Mouse (Mus musculus) heart, embryonic 11.5 days (tissue): ENCODE measurements around the gene Lama4. TPM values are rescaled to one million over a fixed set of nuclear protein-coding genes. Genes with fewer than 3 reads are reported as not detected.

Source experiments
- ATAC-seq: fragments of 200-750 bp; cut with Nextera tagmentation; replicated peaks from 2 replicates; pipeline ENCODE4 v1.8.0; 2017; ENCODE audit warnings: moderate library complexity; ENCODE audit not compliant: insufficient number of reproducible peaks, low FRiP score, low TSS enrichment
- H3K27ac ChIP-seq: fragments of 300-500 bp; sonication (generic); 2 replicates; pipeline ENCODE4 v1.5.1; 2014; ENCODE audit warnings: mild to moderate bottlenecking, low read depth, low read length
- H3K27me3 ChIP-seq: fragments of 300-500 bp; sonication (generic); 2 replicates; pipeline ENCODE4 v1.6.1; 2014; ENCODE audit warnings: mild to moderate bottlenecking, low read length, mixed read lengths; ENCODE audit not compliant: control insufficient read depth, insufficient read depth
- H3K36me3 ChIP-seq: fragments of 300-500 bp; sonication (generic); 2 replicates; pipeline ENCODE4 v1.6.1; 2014; ENCODE audit warnings: mild to moderate bottlenecking, low read length, moderate library complexity, mixed read lengths; ENCODE audit not compliant: control insufficient read depth, insufficient read depth
- H3K4me1 ChIP-seq: fragments of 300-500 bp; sonication (generic); 2 replicates; pipeline ENCODE4 v1.6.1; 2014; ENCODE audit warnings: low read length; ENCODE audit not compliant: control insufficient read depth, insufficient read depth
- H3K4me2 ChIP-seq: fragments of 300-500 bp; sonication (generic); 2 replicates; pipeline ENCODE4 v1.6.1; 2014; ENCODE audit warnings: mild to moderate bottlenecking, moderate library complexity
- H3K4me3 ChIP-seq: fragments of 300-500 bp; sonication (generic); 2 replicates; pipeline ENCODE4 v1.5.1; 2014; ENCODE audit warnings: low read depth, low read length
- H3K9ac ChIP-seq: fragments of 300-500 bp; sonication (generic); 2 replicates; pipeline ENCODE4 v1.6.1; 2014; ENCODE audit warnings: mild to moderate bottlenecking, low read depth, low read length, moderate library complexity
- H3K9me3 ChIP-seq: fragments of 300-500 bp; sonication (generic); replicated peaks from 2 replicates; pipeline ENCODE4 v1.6.1; 2016; ENCODE audit warnings: low read length; ENCODE audit not compliant: control insufficient read depth
- WGBS: fragments of 180-500 bp; shearing (Covaris S2); extraction: QIAGEN DNeasy Blood & Tissue Kit; methylation state at CpG from one replicate; pipeline ENCODE4 v1.1.7; 2014; ENCODE audit not compliant: insufficient replicate concordance; 5-methylcytosine and 5-hydroxymethylcytosine counted together
- polyA plus RNA-seq: library from polyadenylated mRNA; unstranded; fragments of >200 nt; fragmentation: Nextera tagmentation; extraction: Ambion mirVana; gene quantifications from 2 replicates; pipeline ENCODE4 v1.2.1, GENCODE M21; 2014

Gene Lama4
- polyA plus RNA-seq: 91.8 and 120 TPM in 2 replicates

DNA sequence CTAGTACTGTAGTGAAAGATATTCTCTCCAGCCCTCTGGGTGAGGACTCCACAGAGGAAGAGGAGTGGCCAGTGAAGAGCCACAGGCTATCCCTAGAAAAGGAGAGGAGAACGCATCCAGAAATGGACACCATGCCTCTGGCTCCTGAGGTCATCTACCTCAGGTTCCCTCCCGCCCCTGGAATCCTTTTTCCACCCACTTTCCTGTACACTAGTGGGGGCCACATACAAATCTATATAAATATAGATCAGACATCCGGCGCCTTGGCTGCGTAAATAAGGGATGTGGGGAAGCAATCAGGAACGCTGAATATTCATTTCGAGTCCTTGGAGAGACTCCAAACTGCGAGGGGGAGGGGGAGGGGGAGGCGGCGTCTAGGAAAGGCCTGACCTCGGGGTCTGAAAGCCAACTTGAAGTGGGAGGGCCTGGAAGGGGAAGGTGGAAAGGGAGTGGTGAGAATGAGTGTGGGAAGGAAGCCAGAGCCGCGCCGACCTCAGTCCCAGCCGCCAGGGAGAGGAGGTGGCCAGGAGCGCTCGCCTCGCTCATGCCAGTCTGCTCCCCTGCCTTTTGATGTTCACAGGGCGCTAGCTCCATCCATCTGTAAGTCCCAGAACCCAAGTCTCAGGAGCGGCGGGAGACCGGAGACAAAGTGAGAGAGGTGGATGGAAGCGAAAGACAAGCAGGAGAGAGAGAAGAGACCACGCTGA is at the start of gene Lama4:
TSS of gene Lama4 (plus strand) at position 441 of the 707 bp plus-strand sequence.
- Histone ChIP-seq H3K9ac (peak within 1 kb of the TSS; percentile 88), H3K27me3 (no peaks in the 10 kb centered on the region), H3K4me3 (peak within 1 kb of the TSS; percentile 78), H3K27ac (peak within 1 kb of the TSS; percentile 92), H3K4me2 (peak within 1 kb of the TSS; percentile 78), H3K9me3 (no peaks in the 10 kb centered on the region), H3K4me1 (peaks cover 29% of the 10 kb centered on the region), H3K36me3 (no peaks in the 10 kb centered on the region)
- peak; percentile 81 for ATAC-seq
- WGBS: 3% methylated on average over 24 of the region's 24 CpGs

DNA sequence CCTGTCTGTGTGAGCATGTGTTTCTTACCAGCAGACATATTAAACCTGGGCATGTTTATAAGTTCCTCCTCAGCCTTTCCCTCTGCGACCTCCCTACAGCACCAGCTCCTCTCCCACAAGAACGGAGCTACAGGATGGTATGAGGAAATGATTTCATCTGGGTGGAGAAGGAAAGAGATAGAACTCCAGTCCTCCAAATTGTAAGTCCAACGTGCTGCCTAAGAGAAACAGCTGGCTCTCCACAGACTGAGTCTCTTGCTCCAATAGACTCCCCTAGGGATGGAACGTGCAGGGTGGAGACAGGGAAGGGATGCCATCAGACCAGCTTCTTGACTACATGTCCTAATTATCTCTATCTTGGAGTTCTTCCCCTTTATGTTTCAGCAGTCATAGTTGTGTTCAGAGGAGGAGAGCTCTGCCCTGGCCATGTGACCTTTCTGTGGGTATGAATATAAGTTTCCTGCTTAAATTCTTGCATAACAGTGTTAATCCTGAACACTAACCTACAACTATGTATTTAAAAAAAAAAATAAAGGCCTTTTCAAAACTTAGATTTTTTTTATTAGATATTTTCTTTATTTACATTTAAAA is 49.2 kb upstream of the Lama4 start:
- H3K4me2 ChIP-seq: no peak overlapping the region
- ATAC-seq: no peak
- H3K36me3 ChIP-seq: no peaks in the 10 kb centered on the region
- H3K27ac ChIP-seq: no peak overlapping the region
- WGBS: 45% methylated on average over 4 of the region's 4 CpGs
- no peak overlapping the region for H3K9ac ChIP-seq
- no peaks in the 10 kb centered on the region for H3K4me1 ChIP-seq
- H3K27me3 ChIP-seq: no peaks in the 10 kb centered on the region
- no peaks in the 10 kb centered on the region for H3K9me3 ChIP-seq
- H3K4me3 ChIP-seq: no peak overlapping the region

- Histone ChIP-seq H3K9ac (no peak overlapping the region), H3K4me1 (no peaks in the 10 kb centered on the region), H3K27me3 (no peaks in the 10 kb centered on the region), H3K27ac (no peak overlapping the region), H3K36me3 (no peaks in the 10 kb centered on the region), H3K4me2 (no peak overlapping the region), H3K9me3 (peaks cover 3% of the 10 kb centered on the region; the same call in 1 of the 2 replicates), H3K4me3 (no peak overlapping the region)
- ATAC-seq: no peak
- WGBS: 78% methylated on average over 6 of the region's 6 CpGs
Observed at GRCm38 (mm10) chr10:38928940-38929697, 36.2 kb upstream of the Lama4 start.

- Histone ChIP-seq H3K27ac (no peak overlapping the region), H3K36me3 (no peaks in the 10 kb centered on the region), H3K9ac (no peak overlapping the region), H3K27me3 (no peaks in the 10 kb centered on the region), H3K9me3 (no peaks in the 10 kb centered on the region), H3K4me2 (no peak overlapping the region), H3K4me1 (no peaks in the 10 kb centered on the region), H3K4me3 (no peak overlapping the region)
- ATAC-seq: no peak
- WGBS: 55% methylated on average over 2 of the region's 2 CpGs
Observed at GRCm38 (mm10) chr10:38944701-38945100, 20.6 kb upstream of the Lama4 start.

- ATAC-seq: peak; percentile 47
- Histone ChIP-seq H3K4me3 (no peak overlapping the region), H3K36me3 (no peaks in the 10 kb centered on the region), H3K9ac (no peak overlapping the region), H3K9me3 (no peaks in the 10 kb centered on the region), H3K27ac (peak overlapping the region; percentile 76), H3K4me2 (no peak overlapping the region), H3K4me1 (peaks cover 14% of the 10 kb centered on the region), H3K27me3 (no peaks in the 10 kb centered on the region)
- WGBS: 16% methylated on average over 2 of the region's 2 CpGs
Observed at GRCm38 (mm10) chr10:38961920-38962319, 3.4 kb upstream of the Lama4 start.

GRCm38 (mm10) chr10:38964719-38965074 is 618 bp upstream of the Lama4 start:
- Histone ChIP-seq H3K9ac (no peak overlapping the region), H3K4me1 (peaks cover 24% of the 10 kb centered on the region), H3K36me3 (no peaks in the 10 kb centered on the region), H3K4me2 (peak overlapping the region; percentile 78; the same call in 1 of the 2 replicates), H3K4me3 (no peak overlapping the region), H3K27me3 (no peaks in the 10 kb centered on the region), H3K9me3 (no peaks in the 10 kb centered on the region), H3K27ac (peak overlapping the region; percentile 92)
- no peak for ATAC-seq
- WGBS: 59% methylated on average over 4 of the region's 4 CpGs

GRCm38 (mm10) chr10:38965857-38966256 is 542 bp downstream of the Lama4 start:
- ATAC-seq: no peak; the same call in 1 of the 2 replicates
- H3K4me3 ChIP-seq: peak overlapping the region; percentile 78
- H3K9me3 ChIP-seq: no peaks in the 10 kb centered on the region
- H3K27ac ChIP-seq: peak overlapping the region; percentile 92
- WGBS: under 1% methylated on average over 14 of the region's 14 CpGs
- peak overlapping the region; percentile 88 for H3K9ac ChIP-seq
- peak overlapping the region; percentile 78 for H3K4me2 ChIP-seq
- H3K4me1 ChIP-seq: peaks cover 29% of the 10 kb centered on the region
- no peaks in the 10 kb centered on the region for H3K36me3 ChIP-seq
- no peaks in the 10 kb centered on the region for H3K27me3 ChIP-seq

DNA sequence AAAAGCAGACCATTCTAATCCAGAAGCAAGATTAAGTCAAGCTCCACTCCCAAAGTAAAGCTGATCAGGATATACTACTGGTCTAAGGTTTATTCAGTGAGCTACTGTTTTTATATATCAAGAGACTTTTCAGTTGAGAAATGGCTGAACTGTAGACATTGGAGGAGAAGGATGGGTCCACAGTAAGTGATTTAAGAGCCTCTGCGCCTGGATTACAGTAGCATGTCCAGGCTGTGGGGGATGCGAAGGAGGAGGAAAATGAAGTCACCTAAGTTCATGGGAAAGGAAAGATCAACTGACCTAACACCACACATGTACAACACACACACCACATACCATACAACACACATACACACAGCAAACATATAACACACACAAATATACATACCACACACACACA is 1.3 kb downstream of the Lama4 start:
- Histone ChIP-seq H3K4me3 (peak overlapping the region; percentile 78), H3K4me1 (peaks cover 26% of the 10 kb centered on the region), H3K9me3 (no peaks in the 10 kb centered on the region), H3K27ac (peak overlapping the region; percentile 92), H3K36me3 (no peaks in the 10 kb centered on the region), H3K9ac (peak overlapping the region; percentile 88), H3K4me2 (peak overlapping the region; percentile 78), H3K27me3 (no peaks in the 10 kb centered on the region)
- WGBS: 45% methylated on average over 2 of the region's 2 CpGs
- ATAC-seq: no peak
